Mouse (Mus musculus): ENCODE measurements around the gene Ell2.

- TF ChIP-seq CTCF (IDR thresholded peaks at IDR 0.05; ENCODE audit: low read depth, low read length) (no peak), POLR2A (IDR thresholded peaks at IDR 0.05; ENCODE audit: insufficient read depth, low read length) (no peak), EP300 (IDR thresholded peaks at IDR 0.05; ENCODE audit: insufficient read depth, low read depth, low read length) (no peak)
Measured at GRCm38 (mm10) chr13:75717638-75718302, 11.2 kb downstream of the Ell2 start.
